Mouse (Mus musculus) Patski (cell line): Measurements from ENCODE around the gene Eps8l2. TPM values are rescaled to one million over a fixed set of nuclear protein-coding genes. Genes with fewer than 3 reads are reported as not detected.

Experiments
- ATAC-seq: fragments of 100-300 bp; one replicate; pipeline ENCODE4 v1.8.0; 2021
- CTCF ChIA-PET: fragments of 350-600 bp; sonication (Branson Sonifier 250); formaldehyde crosslinking; loops from one replicate; lab custom pipeline; 2022; ENCODE audit warnings: inconsistent platforms; lab: Charles Lee
- POLR2A ChIA-PET: fragments of 350-600 bp; sonication (Branson Sonifier 250); formaldehyde crosslinking; loops from one replicate; lab custom pipeline; 2022; ENCODE audit warnings: antibody characterized with exemption, inconsistent platforms; lab: Charles Lee
- DNase-seq: peaks from one replicate; pipeline ENCODE4 v3.0.0-alpha.2; 2011; ENCODE audit warnings: low read depth, low spot score
- H3K27me3 ChIP-seq: fragments of 371-371 bp; one replicate; pipeline ENCODE4 v1.5.1; 2021
- CTCF ChIP-seq: fragments of 100-300 bp; IDR thresholded peaks from one replicate; pipeline ENCODE4 v1.5.1; 2021
- in situ Hi-C: fragments of 300-500 bp; cut with MboI; formaldehyde crosslinking; loops from 3 replicates; pipeline ENCODE4 v1.11.1; 2018; ENCODE audit warnings: low pct_unique_long_range_greater_than_20kb, mixed read lengths
- polyA plus RNA-seq: library from polyadenylated mRNA; unstranded; gene quantifications from one replicate; pipeline ENCODE4 v1.2.3, GENCODE M21; 2021

Gene Eps8l2
- polyA plus RNA-seq, 1 experiment from 2014 or later: 114 TPM

- in situ Hi-C loops: no loop called here
- DNase-seq (no peak), ATAC-seq (no peak)
- TF ChIP-seq CTCF: no peak
- ChIA-PET CTCF (interaction anchor here (1.0 to 4.2 kb wide), 5 partner anchors 10 to 67 kb away, joined by 3 to 19 read pairs (median 3); partner anchors contain the start of gene Eps8l2), POLR2A (interaction anchor here (0.8 to 1.2 kb wide), 4 partner anchors 11 to 93 kb away, joined by 3 to 6 read pairs (median 4); partner anchors contain the start of gene Eps8l2)
- H3K27me3 ChIP-seq: no peaks in the 10 kb centered on the region
Observed at GRCm38 (mm10) chr7:141328373-141328990, 10.2 kb upstream of the Eps8l2 start.

- CTCF ChIA-PET: interaction anchor here (2.3 kb wide), 1 partner anchor 8 kb away, joined by 9 read pairs; the partner anchor contains the start of gene Eps8l2
- no peaks in the 10 kb centered on the region for H3K27me3 ChIP-seq
- in situ Hi-C loops: no loop called here
- ATAC-seq: no peak
- TF ChIP-seq CTCF: no peak
- POLR2A ChIA-PET: no interaction called here
- no peak for DNase-seq
Observed at GRCm38 (mm10) chr7:141330706-141331105, 8.0 kb upstream of the Eps8l2 start.

- POLR2A ChIA-PET: interaction anchor here (1.5 kb wide), 1 partner anchor 59 kb away, joined by 3 read pairs; the partner anchor contains the start of gene Taldo1
- TF ChIP-seq CTCF: no peak
Observed at GRCm38 (mm10) chr7:141331990-141332389, 6.7 kb upstream of the Eps8l2 start.

GRCm38 (mm10) chr7:141335044-141335579 is 3.6 kb upstream of the Eps8l2 start:
- CTCF ChIA-PET: interaction anchor here (3.2 kb wide), 1 partner anchor 60 kb away, joined by 8 read pairs; no protein-coding TSS in a partner anchor
- no peaks in the 10 kb centered on the region for H3K27me3 ChIP-seq
- ATAC-seq: no peak

More at GRCm38 (mm10) chr7:141331990-141332389, 6.7 kb upstream of the Eps8l2 start:
- no peak for DNase-seq
- CTCF ChIA-PET: interaction anchor here (1.2 kb wide), 1 partner anchor 72 kb away, joined by 3 read pairs; no protein-coding TSS in a partner anchor
- no peaks in the 10 kb centered on the region for H3K27me3 ChIP-seq
- in situ Hi-C loops: no loop called here
- no peak for ATAC-seq

GRCm38 (mm10) chr7:141335682-141336081 is 3.0 kb upstream of the Eps8l2 start:
- H3K27me3 ChIP-seq: no peaks in the 10 kb centered on the region
- DNase-seq: no peak
- ChIA-PET POLR2A (interaction anchor here (0.6 kb wide), 1 partner anchor 55 kb away, joined by 6 read pairs; no protein-coding TSS in a partner anchor), CTCF (interaction anchor here (3.2 kb wide), 1 partner anchor 59 kb away, joined by 8 read pairs; no protein-coding TSS in a partner anchor)
- TF ChIP-seq CTCF: no peak
- ATAC-seq: no peak
- in situ Hi-C loops: no loop called here

More at GRCm38 (mm10) chr7:141335044-141335579, 3.6 kb upstream of the Eps8l2 start:
- DNase-seq: no peak
- no peak for TF ChIP-seq CTCF
- POLR2A ChIA-PET: no interaction called here
- in situ Hi-C loops: no loop called here

GRCm38 (mm10) chr7:141336296-141336695 is 2.4 kb upstream of the Eps8l2 start:
- ATAC-seq: no peak
- DNase-seq: no peak
- TF ChIP-seq CTCF: no peak
- POLR2A ChIA-PET: interaction anchor here (0.6 kb wide), 1 partner anchor 55 kb away, joined by 6 read pairs; no protein-coding TSS in a partner anchor
- CTCF ChIA-PET: interaction anchor here (3.2 kb wide), 1 partner anchor 58 kb away, joined by 8 read pairs; no protein-coding TSS in a partner anchor
- H3K27me3 ChIP-seq: no peaks in the 10 kb centered on the region
- in situ Hi-C loops: no loop called here

GRCm38 (mm10) chr7:141337716-141338416 is 814 bp upstream of the Eps8l2 start:
- ATAC-seq (no peak), DNase-seq (no peak)
- TF ChIP-seq CTCF: no peak
- in situ Hi-C loops: no loop called here
- ChIA-PET POLR2A (interaction anchor here (0.5 to 1.4 kb wide), 4 partner anchors 20 to 57 kb away, joined by 3 to 5 read pairs (median 3); partner anchors contain the start of gene Taldo1), CTCF (interaction anchor here (1.0 to 2.5 kb wide), 4 partner anchors 8 to 57 kb away, joined by 3 to 9 read pairs (median 5); partner anchors contain the start of gene Taldo1)
- H3K27me3 ChIP-seq: no peaks in the 10 kb centered on the region

GRCm38 (mm10) chr7:141339215-141339920 is 688 bp downstream of the Eps8l2 start:
- peak; percentile 6 for ATAC-seq

GRCm38 (mm10) chr7:141340023-141340422 is 1.3 kb downstream of the Eps8l2 start:
- ChIA-PET POLR2A (interaction anchor here (0.8 to 1.9 kb wide), 3 partner anchors 11 to 59 kb away, joined by 6 to 9 read pairs (median 8); no protein-coding TSS in a partner anchor), CTCF (interaction anchor here (0.8 to 2.5 kb wide), 10 partner anchors 9 to 101 kb away, joined by 3 to 9 read pairs (median 4); partner anchors contain the start of gene Taldo1)
- in situ Hi-C loops: no loop called here
- TF ChIP-seq CTCF: no peak
- DNase-seq (no peak), ATAC-seq (no peak)
- H3K27me3 ChIP-seq: no peaks in the 10 kb centered on the region

More at GRCm38 (mm10) chr7:141339215-141339920, 688 bp downstream of the Eps8l2 start:
- H3K27me3 ChIP-seq: no peaks in the 10 kb centered on the region
- CTCF ChIA-PET: interaction anchor here (0.8 to 2.5 kb wide), 9 partner anchors 10 to 101 kb away, joined by 3 to 9 read pairs (median 3); partner anchors contain the start of gene Taldo1
- in situ Hi-C loops: no loop called here
- POLR2A ChIA-PET: interaction anchor here (0.8 to 1.9 kb wide), 6 partner anchors 11 to 58 kb away, joined by 3 to 9 read pairs (median 6); partner anchors contain the start of gene Taldo1
- no peak for TF ChIP-seq CTCF
- no peak for DNase-seq
